Mouse (Mus musculus) embryonic facial prominence, embryonic 11.5 days (tissue): ENCODE results near the gene Akirin1. TPM values are rescaled to one million over a fixed set of nuclear protein-coding genes. Genes with fewer than 3 reads are reported as not detected.

Experiments
- ATAC-seq: fragments of 200-750 bp; cut with Nextera tagmentation; replicated peaks from 2 replicates; pipeline ENCODE4 v1.8.0; 2017; ENCODE audit warnings: low read depth; ENCODE audit not compliant: insufficient number of reproducible peaks, low FRiP score, low TSS enrichment
- DNase-seq: peaks from one replicate; pipeline ENCODE4 v3.0.0-alpha.2; 2015; ENCODE audit warnings: low spot score
- H3K27ac ChIP-seq: fragments of 300-500 bp; sonication (generic); replicated peaks from 2 replicates; pipeline ENCODE4 v1.5.1; 2014; ENCODE audit warnings: mild to moderate bottlenecking, low read depth, low read length, control low read depth
- H3K27me3 ChIP-seq: fragments of 300-500 bp; sonication (generic); 2 replicates; pipeline ENCODE4 v1.6.1; 2014; ENCODE audit warnings: mild to moderate bottlenecking, low read length, moderate library complexity, mixed read lengths; ENCODE audit not compliant: control insufficient read depth, insufficient read depth
- H3K36me3 ChIP-seq: fragments of 300-500 bp; sonication (generic); replicated peaks from 2 replicates; pipeline ENCODE4 v1.6.1; 2014; ENCODE audit warnings: low read depth, mild to moderate bottlenecking, low read length, moderate library complexity, mixed read lengths; ENCODE audit not compliant: control insufficient read depth, insufficient read depth
- H3K4me1 ChIP-seq: fragments of 300-500 bp; sonication (generic); 2 replicates; pipeline ENCODE4 v1.6.1; 2014; ENCODE audit warnings: low read length, mixed read lengths; ENCODE audit not compliant: control insufficient read depth, insufficient read depth
- H3K4me2 ChIP-seq: fragments of 300-500 bp; sonication (generic); 2 replicates; pipeline ENCODE4 v1.6.1; 2014; ENCODE audit warnings: low read depth, mild to moderate bottlenecking, control low read depth, low read length, moderate library complexity
- H3K4me3 ChIP-seq: fragments of 300-500 bp; sonication (generic); 2 replicates; pipeline ENCODE4 v1.5.1; 2014; ENCODE audit warnings: low read depth, low read length, control low read depth
- H3K9ac ChIP-seq: fragments of 300-500 bp; sonication (generic); replicated peaks from 2 replicates; pipeline ENCODE4 v1.6.1; 2014; ENCODE audit warnings: mild to moderate bottlenecking, control low read depth, low read length
- H3K9me3 ChIP-seq: fragments of 300-500 bp; sonication (generic); replicated peaks from 2 replicates; pipeline ENCODE4 v1.6.1; 2016; ENCODE audit warnings: mild to moderate bottlenecking, low read length, inconsistent platforms, mixed read lengths; ENCODE audit not compliant: control insufficient read depth
- WGBS: fragments of 180-500 bp; shearing (Covaris S2); extraction: QIAGEN DNeasy Blood & Tissue Kit; methylation state at CpG from one replicate; pipeline ENCODE4 v1.1.7; 2014; 5-methylcytosine and 5-hydroxymethylcytosine counted together
- polyA plus RNA-seq: library from polyadenylated mRNA; unstranded; fragments of >200 nt; fragmentation: Nextera tagmentation; extraction: Ambion mirVana; gene quantifications from 2 replicates; pipeline ENCODE4 v1.2.1, GENCODE M21; 2014

Akirin1 gene
- polyA plus RNA-seq, 1 experiment from 2014 or later: 88.0 TPM

DNA sequence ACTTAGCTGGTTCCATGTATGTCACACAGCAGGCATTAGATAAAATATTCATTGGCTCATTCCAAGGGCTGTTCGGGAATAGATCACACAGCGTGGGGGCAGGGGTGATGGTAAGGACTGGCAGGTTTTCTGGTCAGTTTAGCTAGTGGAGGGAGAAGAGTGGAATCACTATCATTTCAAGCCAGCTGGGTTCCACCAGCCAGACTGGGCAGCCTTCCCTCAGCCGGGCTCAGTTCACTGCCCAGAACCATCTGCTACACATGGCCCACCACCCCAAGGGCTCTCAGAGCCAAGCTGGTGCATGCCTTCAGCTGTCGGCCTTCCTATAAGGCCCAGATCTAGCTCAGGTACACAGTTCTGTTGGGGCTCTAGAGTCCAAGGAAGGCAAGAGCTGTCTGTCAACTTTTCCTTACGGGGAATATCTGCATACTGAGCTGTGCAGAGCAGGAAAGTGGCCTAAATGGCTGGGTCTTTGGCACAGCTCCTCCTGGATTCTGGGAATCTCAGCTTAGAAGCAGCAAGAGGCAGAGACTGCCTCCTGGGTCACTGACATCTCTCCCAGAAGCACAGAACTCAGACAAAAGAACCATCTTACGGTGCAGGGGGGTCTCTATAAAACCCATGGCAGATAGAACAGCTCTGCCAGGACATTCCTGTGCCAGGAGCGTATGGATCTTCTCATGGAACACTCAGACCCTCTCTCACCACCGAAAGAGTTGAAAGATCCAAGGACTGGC, 64.5 kb downstream of the Akirin1 start:
- ATAC-seq: 0 out of 2 replicates have a peak, but pooled peaks have one; percentile 2
- peak overlapping the region; percentile 75 for H3K4me3 ChIP-seq
- DNase-seq: no peak
- H3K36me3 ChIP-seq: no peaks in the 10 kb centered on the region
- peaks cover 8% of the 10 kb centered on the region; the same call in 1 of the 2 replicates for H3K4me1 ChIP-seq
- H3K9me3 ChIP-seq: no peaks in the 10 kb centered on the region
- peaks cover 9% of the 10 kb centered on the region; the same call in 1 of the 2 replicates for H3K27me3 ChIP-seq
- no peak overlapping the region for H3K27ac ChIP-seq
- peak overlapping the region; percentile 89 for H3K4me2 ChIP-seq
- peak overlapping the region; percentile 74; the same call in 1 of the 2 replicates for H3K9ac ChIP-seq
- WGBS: 60% methylated on average over 8 of the region's 8 CpGs

DNA sequence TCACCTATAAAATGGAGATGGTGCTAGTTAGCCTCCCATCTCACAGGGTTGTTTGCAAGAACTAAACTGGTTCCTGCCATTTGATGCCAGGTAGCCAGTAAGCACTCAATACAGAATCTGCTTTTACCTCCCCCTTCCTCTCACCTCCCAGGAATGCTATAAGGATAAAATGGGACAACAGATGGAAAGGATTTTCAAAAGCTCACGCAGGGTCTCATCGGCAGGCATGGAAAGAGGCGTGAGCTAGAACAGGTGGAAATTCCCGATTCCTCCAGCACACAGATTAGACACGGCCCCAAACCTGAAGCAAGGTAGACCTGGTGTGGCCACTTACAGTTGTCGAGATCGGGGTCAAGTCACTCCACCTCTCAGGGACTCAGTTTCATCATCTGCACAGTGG, 65.1 kb downstream of the Akirin1 start:
- no peaks in the 10 kb centered on the region for H3K9me3 ChIP-seq
- H3K27me3 ChIP-seq: peaks cover 9% of the 10 kb centered on the region; the same call in 1 of the 2 replicates
- H3K27ac ChIP-seq: no peak overlapping the region
- H3K4me2 ChIP-seq: no peak overlapping the region
- H3K36me3 ChIP-seq: no peaks in the 10 kb centered on the region
- WGBS: 67% methylated on average over 7 of the region's 7 CpGs
- H3K9ac ChIP-seq: no peak overlapping the region
- no peak for ATAC-seq
- H3K4me3 ChIP-seq: no peak overlapping the region
- H3K4me1 ChIP-seq: peaks cover 8% of the 10 kb centered on the region; the same call in 1 of the 2 replicates
- no peak for DNase-seq

Other genes with a start within 250 kb of the Akirin1 start
- gene Macf1, start 66.0 kb downstream of the Akirin1 start, polyA plus RNA-seq: 63.9 and 70.2 TPM in 2 replicates
- gene Ndufs5, start 32.1 kb downstream of the Akirin1 start, polyA plus RNA-seq: 308 and 321 TPM in 2 replicates
- 0.46 and 0.91 TPM in 2 replicates for gene Rhbdl2, start 37.5 kb upstream of the Akirin1 start, polyA plus RNA-seq
- gene 4933427I04Rik, start 109.3 kb upstream of the Akirin1 start, polyA plus RNA-seq: 0.10 TPM in 1 of 2 replicates, not detected in the other
- 74.0 and 76.0 TPM in 2 replicates for gene Mycbp, start 154.5 kb upstream of the Akirin1 start, polyA plus RNA-seq
- gene Rragc, start 167.1 kb upstream of the Akirin1 start, polyA plus RNA-seq: 54.0 and 55.2 TPM in 2 replicates
- not detected in 2 replicates for gene 4930535I16Rik, start 167.7 kb upstream of the Akirin1 start, polyA plus RNA-seq